Mouse (Mus musculus): ENCODE measurements around the gene Gfra1. TPM values are rescaled to one million over a fixed set of nuclear protein-coding genes. Genes with fewer than 3 reads are reported as not detected.

The Gfra1 gene
- total RNA-seq (2023) = under 1 TPM; 0.55 to 0.62 TPM

DNA sequence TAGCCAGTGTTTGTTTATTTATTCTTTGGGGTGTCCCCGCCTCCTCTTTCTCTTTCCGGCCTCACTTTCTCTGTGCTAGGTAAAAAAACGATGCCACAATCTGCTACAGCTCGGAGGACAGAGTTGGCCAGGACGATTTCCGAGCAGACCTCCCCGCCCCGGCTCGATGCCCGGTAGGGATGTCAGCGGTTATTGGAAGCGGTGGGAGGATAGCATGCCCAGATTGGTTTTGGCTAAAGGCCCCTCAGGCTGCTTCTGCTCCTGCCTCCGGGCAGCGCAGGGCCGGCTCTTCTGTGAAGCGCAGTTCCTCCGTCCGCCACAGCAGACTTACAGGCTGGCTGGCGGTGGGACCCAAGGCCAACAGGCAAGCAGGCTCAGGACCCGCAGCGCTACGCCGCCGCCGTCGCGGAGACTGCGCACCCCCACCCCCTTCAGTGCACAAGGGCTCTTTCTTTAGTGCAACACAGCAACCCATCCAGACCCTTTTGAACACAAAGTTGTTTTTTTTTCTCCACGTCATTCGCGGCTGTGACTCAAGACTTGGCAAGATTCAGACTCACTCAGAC, at the start of gene Gfra1:
Gene Gfra1 (minus strand): TSS at position 414 of the 566 bp plus-strand sequence.

Other genes with a start within 250 kb of the Gfra1 start
- gene Ccdc172, start 56.1 kb upstream of the Gfra1 start, total RNA-seq (2023) = not detected
- not detected for gene Pnlip, start 196.6 kb upstream of the Gfra1 start, total RNA-seq (2023)

Measured in neutrophil, adult 83 days (primary cell).